Mouse (Mus musculus) ovary, adult 18-20 months (tissue): ENCODE results near the gene Saal1.
A peak's percentile ranks its signal among the peaks of the same experiment; 100 is the strongest.
"Not testable (repeated sequence)": the region's sequence is repeated elsewhere in the genome, so short reads cannot be mapped to it uniquely, and the experiment has no call there.

Experiments used
- DNase-seq: peaks from one replicate; pipeline ENCODE4 v3.0.0; 2022; ENCODE audit warnings: low spot score, mixed read lengths

Gene Saal1

GRCm38 (mm10) chr7:46710390-46710844, at the start of gene Saal1:
Saal1 (minus strand) TSS chr7:46710680.
- DNase-seq, result peak; percentile 57

- DNase-seq, result no peak
Measured at GRCm38 (mm10) chr7:46751490-46751889, 41.0 kb upstream of the Saal1 start, which contains the start of gene Saa2. Saa2 (plus strand) TSS chr7:46751790.

GRCm38 (mm10) chr7:46748459-46748858, 38.0 kb upstream of the Saal1 start:
- no peak for DNase-seq

- DNase-seq, result no peak
Measured at GRCm38 (mm10) chr7:46746381-46746780, 35.9 kb upstream of the Saal1 start.

- DNase-seq, result no peak
Measured at GRCm38 (mm10) chr7:46745816-46746215, 35.3 kb upstream of the Saal1 start.

- not testable (repeated sequence) for DNase-seq
Measured at GRCm38 (mm10) chr7:46742880-46743279, 32.4 kb upstream of the Saal1 start, which contains the start of gene Saa1. Saa1 (minus strand) TSS chr7:46742980.

GRCm38 (mm10) chr7:46740041-46740440, 29.6 kb upstream of the Saal1 start:
- DNase-seq, result not testable (repeated sequence)

- no peak for DNase-seq
Measured at GRCm38 (mm10) chr7:46738561-46739460, 28.3 kb upstream of the Saal1 start.

GRCm38 (mm10) chr7:46734983-46735382, 24.5 kb upstream of the Saal1 start:
- no peak for DNase-seq

GRCm38 (mm10) chr7:46732458-46732857, 22.0 kb upstream of the Saal1 start, which contains the start of gene Saa4:
Saa4 (minus strand) TSS chr7:46732603.
- no peak for DNase-seq

GRCm38 (mm10) chr7:46727584-46727983, 17.1 kb upstream of the Saal1 start:
- DNase-seq, result no peak

- no peak for DNase-seq
Measured at GRCm38 (mm10) chr7:46724396-46724795, 13.9 kb upstream of the Saal1 start.

GRCm38 (mm10) chr7:46723849-46724248, 13.4 kb upstream of the Saal1 start:
- DNase-seq, result no peak

- no peak for DNase-seq
Measured at GRCm38 (mm10) chr7:46723354-46723753, 12.9 kb upstream of the Saal1 start.

- no peak for DNase-seq
Measured at GRCm38 (mm10) chr7:46720460-46720859, 10.0 kb upstream of the Saal1 start.

- peak; percentile 14 for DNase-seq
Measured at GRCm38 (mm10) chr7:46719526-46719925, 9.0 kb upstream of the Saal1 start.

GRCm38 (mm10) chr7:46718591-46719270, 8.3 kb upstream of the Saal1 start:
- DNase-seq, result no peak

- no peak for DNase-seq
Measured at GRCm38 (mm10) chr7:46716897-46717296, 6.4 kb upstream of the Saal1 start.

- no peak for DNase-seq
Measured at GRCm38 (mm10) chr7:46715600-46715999, 5.1 kb upstream of the Saal1 start, which contains the start of gene Saa3. Saa3 (minus strand) TSS chr7:46715700.

GRCm38 (mm10) chr7:46714518-46714917, 4.0 kb upstream of the Saal1 start:
- no peak for DNase-seq

GRCm38 (mm10) chr7:46712250-46712649, 1.8 kb upstream of the Saal1 start:
- DNase-seq, result no peak

GRCm38 (mm10) chr7:46700521-46701025, 9.9 kb downstream of the Saal1 start:
- no peak for DNase-seq

- DNase-seq, result no peak
Measured at GRCm38 (mm10) chr7:46696754-46697153, 13.7 kb downstream of the Saal1 start.
